Mouse (Mus musculus): ENCODE measurements around the gene Olfr912. TPM values are rescaled to one million over a fixed set of nuclear protein-coding genes. Genes with fewer than 3 reads are reported as not detected.

Gene Olfr912
- polyA plus RNA-seq (2014; fragmentation: Illumina TruSeq; extraction: RNeasy Lipid Tissue Mini Kit (QIAGEN cat#74804); ENCODE audit: low read depth, low replicate concordance) = not detected

GRCm38 (mm10) chr9:38579878-38580277, at the start of gene Olfr912:
Olfr912 (plus strand) TSS chr9:38580178.

GRCm38 (mm10) chr9:38537549-38537948, 42.4 kb upstream of the Olfr912 start, which contains the start of gene Olfr910:
Olfr910 (plus strand) TSS chr9:38537849.

GRCm38 (mm10) chr9:38592459-38592858, 12.5 kb downstream of the Olfr912 start, which contains the start of gene Olfr913:
Olfr913 (plus strand) TSS chr9:38592759.

DNA sequence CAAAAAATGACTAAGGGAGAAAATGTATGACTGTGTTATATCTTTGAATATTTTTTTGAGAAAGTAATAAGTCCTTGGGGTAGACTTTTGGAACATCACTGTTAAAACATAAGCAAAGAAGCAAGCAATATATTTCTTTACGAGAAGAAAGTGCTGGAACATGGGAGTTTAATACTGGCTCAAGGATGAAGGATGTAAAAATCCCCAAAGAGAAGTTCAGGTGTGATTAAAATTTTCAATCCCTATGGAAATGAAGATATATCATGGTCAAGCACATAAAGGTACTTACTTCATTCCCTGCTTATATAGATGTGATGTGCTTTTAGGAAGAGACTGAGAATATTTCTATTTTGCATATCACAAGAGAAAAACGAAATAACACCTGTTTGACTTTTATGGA, 24.8 kb downstream of the Olfr912 start, which contains the start of gene Olfr914:
TSS of gene Olfr914 (plus strand) at position 301 of the 400 bp plus-strand sequence.

Other genes starting within 250 kb of the Olfr912 start
- not detected for gene Olfr898, start 231.8 kb upstream of the Olfr912 start, polyA plus RNA-seq (2014; fragmentation: Illumina TruSeq; extraction: RNeasy Lipid Tissue Mini Kit (QIAGEN cat#74804); ENCODE audit: low read depth, low replicate concordance)
- not detected for gene Olfr250, start 213.3 kb upstream of the Olfr912 start, polyA plus RNA-seq (2014; fragmentation: Illumina TruSeq; extraction: RNeasy Lipid Tissue Mini Kit (QIAGEN cat#74804); ENCODE audit: low read depth, low replicate concordance)
- not detected for gene Olfr251, start 203.1 kb upstream of the Olfr912 start, polyA plus RNA-seq (2014; fragmentation: Illumina TruSeq; extraction: RNeasy Lipid Tissue Mini Kit (QIAGEN cat#74804); ENCODE audit: low read depth, low replicate concordance)
- not detected for gene Olfr147, start 178.5 kb upstream of the Olfr912 start, polyA plus RNA-seq (2014; fragmentation: Illumina TruSeq; extraction: RNeasy Lipid Tissue Mini Kit (QIAGEN cat#74804); ENCODE audit: low read depth, low replicate concordance)
- not detected for gene Olfr901, start 150.7 kb upstream of the Olfr912 start, polyA plus RNA-seq (2014; fragmentation: Illumina TruSeq; extraction: RNeasy Lipid Tissue Mini Kit (QIAGEN cat#74804); ENCODE audit: low read depth, low replicate concordance)
- gene Olfr902, start 132.5 kb upstream of the Olfr912 start, polyA plus RNA-seq (2014; fragmentation: Illumina TruSeq; extraction: RNeasy Lipid Tissue Mini Kit (QIAGEN cat#74804); ENCODE audit: low read depth, low replicate concordance) = not detected
- not detected for gene Olfr904, start 117.0 kb upstream of the Olfr912 start, polyA plus RNA-seq (2014; fragmentation: Illumina TruSeq; extraction: RNeasy Lipid Tissue Mini Kit (QIAGEN cat#74804); ENCODE audit: low read depth, low replicate concordance)
- not detected for gene Olfr905, start 109.1 kb upstream of the Olfr912 start, polyA plus RNA-seq (2014; fragmentation: Illumina TruSeq; extraction: RNeasy Lipid Tissue Mini Kit (QIAGEN cat#74804); ENCODE audit: low read depth, low replicate concordance)
- not detected for gene Olfr906, start 93.1 kb upstream of the Olfr912 start, polyA plus RNA-seq (2014; fragmentation: Illumina TruSeq; extraction: RNeasy Lipid Tissue Mini Kit (QIAGEN cat#74804); ENCODE audit: low read depth, low replicate concordance)
- gene Olfr907, start 84.4 kb upstream of the Olfr912 start, polyA plus RNA-seq (2014; fragmentation: Illumina TruSeq; extraction: RNeasy Lipid Tissue Mini Kit (QIAGEN cat#74804); ENCODE audit: low read depth, low replicate concordance) = not detected
- gene Olfr911-ps1, start 58.6 kb upstream of the Olfr912 start, polyA plus RNA-seq (2014; fragmentation: Illumina TruSeq; extraction: RNeasy Lipid Tissue Mini Kit (QIAGEN cat#74804); ENCODE audit: low read depth, low replicate concordance) = not detected
- gene Olfr910, start 42.3 kb upstream of the Olfr912 start, polyA plus RNA-seq (2014; fragmentation: Illumina TruSeq; extraction: RNeasy Lipid Tissue Mini Kit (QIAGEN cat#74804); ENCODE audit: low read depth, low replicate concordance) = not detected
- not detected for gene Olfr913, start 12.6 kb downstream of the Olfr912 start, polyA plus RNA-seq (2014; fragmentation: Illumina TruSeq; extraction: RNeasy Lipid Tissue Mini Kit (QIAGEN cat#74804); ENCODE audit: low read depth, low replicate concordance)
- not detected for gene Olfr914, start 24.9 kb downstream of the Olfr912 start, polyA plus RNA-seq (2014; fragmentation: Illumina TruSeq; extraction: RNeasy Lipid Tissue Mini Kit (QIAGEN cat#74804); ENCODE audit: low read depth, low replicate concordance)
- gene Olfr916, start 79.7 kb downstream of the Olfr912 start, polyA plus RNA-seq (2014; fragmentation: Illumina TruSeq; extraction: RNeasy Lipid Tissue Mini Kit (QIAGEN cat#74804); ENCODE audit: low read depth, low replicate concordance) = not detected
- not detected for gene Olfr917, start 85.7 kb downstream of the Olfr912 start, polyA plus RNA-seq (2014; fragmentation: Illumina TruSeq; extraction: RNeasy Lipid Tissue Mini Kit (QIAGEN cat#74804); ENCODE audit: low read depth, low replicate concordance)
- gene Olfr918, start 94.4 kb downstream of the Olfr912 start, polyA plus RNA-seq (2014; fragmentation: Illumina TruSeq; extraction: RNeasy Lipid Tissue Mini Kit (QIAGEN cat#74804); ENCODE audit: low read depth, low replicate concordance) = not detected
- not detected for gene Olfr919, start 123.5 kb downstream of the Olfr912 start, polyA plus RNA-seq (2014; fragmentation: Illumina TruSeq; extraction: RNeasy Lipid Tissue Mini Kit (QIAGEN cat#74804); ENCODE audit: low read depth, low replicate concordance)
- 128 TPM for gene Vwa5a, start 138.1 kb downstream of the Olfr912 start, polyA plus RNA-seq (2014; fragmentation: Illumina TruSeq; extraction: RNeasy Lipid Tissue Mini Kit (QIAGEN cat#74804); ENCODE audit: low read depth, low replicate concordance)
- 2.1 TPM for gene Olfr920, start 172.1 kb downstream of the Olfr912 start, polyA plus RNA-seq (2014; fragmentation: Illumina TruSeq; extraction: RNeasy Lipid Tissue Mini Kit (QIAGEN cat#74804); ENCODE audit: low read depth, low replicate concordance)
- not detected for gene Olfr921, start 192.9 kb downstream of the Olfr912 start, polyA plus RNA-seq (2014; fragmentation: Illumina TruSeq; extraction: RNeasy Lipid Tissue Mini Kit (QIAGEN cat#74804); ENCODE audit: low read depth, low replicate concordance)
- gene Olfr922, start 234.4 kb downstream of the Olfr912 start, polyA plus RNA-seq (2014; fragmentation: Illumina TruSeq; extraction: RNeasy Lipid Tissue Mini Kit (QIAGEN cat#74804); ENCODE audit: low read depth, low replicate concordance) = not detected
- not detected for gene Olfr923, start 246.4 kb downstream of the Olfr912 start, polyA plus RNA-seq (2014; fragmentation: Illumina TruSeq; extraction: RNeasy Lipid Tissue Mini Kit (QIAGEN cat#74804); ENCODE audit: low read depth, low replicate concordance)